Mouse (Mus musculus): ENCODE measurements around the gene Tmem209. TPM values are rescaled to one million over a fixed set of nuclear protein-coding genes. Genes with fewer than 3 reads are reported as not detected.

Gene Tmem209
- total and polyA plus RNA-seq, 3 experiments: 26.1 to 93.4 (median 35.9) TPM

DNA sequence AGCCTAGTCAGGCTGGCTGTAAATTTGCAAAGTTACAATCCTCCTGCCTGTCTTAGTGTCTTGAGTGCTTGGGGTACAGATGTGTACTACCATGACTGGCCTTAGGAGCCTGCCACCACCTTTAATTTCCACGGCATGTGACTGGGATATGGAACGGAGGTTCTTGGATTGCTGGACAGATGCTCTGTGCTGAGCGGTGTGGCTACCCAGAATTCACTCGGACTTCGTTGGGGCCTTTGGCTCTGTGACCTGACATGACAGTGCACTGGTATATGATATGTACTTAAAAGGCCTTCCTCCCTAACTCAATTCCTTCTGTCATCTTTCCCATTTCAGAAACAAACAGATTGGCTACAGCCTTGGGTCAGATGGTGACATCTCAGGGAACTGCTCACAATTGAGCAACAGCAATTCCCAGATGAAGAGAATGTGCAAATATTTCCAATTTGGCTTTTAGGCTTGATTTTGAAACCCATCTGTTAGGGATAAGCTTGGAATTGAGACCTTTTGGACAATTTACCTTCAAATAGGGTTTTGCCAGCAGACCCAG, 45.1 kb upstream of the Tmem209 start:
- DNase-seq (ENCODE audit: low read depth, low spot score): no peak
- Histone ChIP-seq H3K27me3 (ENCODE audit: control insufficient read depth in 1 of 2, insufficient read depth in 2 of 2, low read length in 2 of 2) (peaks cover 4 to 5% of the 10 kb centered on the region in 2 experiments), H3K79me2 (ENCODE audit: control insufficient read depth, insufficient read depth, low read length, poor library complexity) (no peaks in the 10 kb centered on the region), H3K4me1 (ENCODE audit: control insufficient read depth in 1 of 2, insufficient read depth in 2 of 2, low read length in 2 of 2) (no peaks in the 10 kb centered on the region), H3K27ac (ENCODE audit: control insufficient read depth, low read depth, low read length) (no peak overlapping the region), H3K9me3 (replicated peaks; ENCODE audit: insufficient read depth, low read length) (no peaks in the 10 kb centered on the region), H3K4me3 (ENCODE audit: control insufficient read depth in 1 of 2, insufficient read depth in 1 of 2, low read depth in 2 of 2, low read length in 2 of 2) (no peak overlapping the region), H3K36me3 (ENCODE audit: control insufficient read depth in 1 of 2, insufficient read depth in 2 of 2, low read length in 2 of 2) (no peaks in the 10 kb centered on the region), H3K9ac (ENCODE audit: control insufficient read depth, low read depth, low read length, poor library complexity, severe bottlenecking) (no peak overlapping the region)
- TF ChIP-seq ZNF384 (IDR thresholded peaks at IDR 0.05; ENCODE audit: low read depth, low read length) (no peak), CHD2 (IDR thresholded peaks at IDR 0.05; ENCODE audit: low read length) (no peak), TBP (IDR thresholded peaks at IDR 0.05; ENCODE audit: low read depth, low read length) (no peak), POLR2A (IDR thresholded peaks at IDR 0.05; ENCODE audit: control insufficient read depth in 1 of 2, insufficient read depth in 1 of 2, low read depth in 1 of 2, low read length in 2 of 2, poor library complexity in 1 of 2) (no peak), MAX (IDR thresholded peaks at IDR 0.05; ENCODE audit: low read length) (no peak), EP300 (IDR thresholded peaks at IDR 0.05; ENCODE audit: low read depth in 1 of 2, low read length in 2 of 2) (no peak), SIN3A (IDR thresholded peaks at IDR 0.05; ENCODE audit: low read length) (no peak), NRF1 (IDR thresholded peaks at IDR 0.05; ENCODE audit: insufficient read depth, low read depth, low read length, poor library complexity, severe bottlenecking) (no peak), KAT2A (conservative IDR thresholded peaks at IDR 0.05; ENCODE audit: low read depth, low read length) (no peak)

DNA sequence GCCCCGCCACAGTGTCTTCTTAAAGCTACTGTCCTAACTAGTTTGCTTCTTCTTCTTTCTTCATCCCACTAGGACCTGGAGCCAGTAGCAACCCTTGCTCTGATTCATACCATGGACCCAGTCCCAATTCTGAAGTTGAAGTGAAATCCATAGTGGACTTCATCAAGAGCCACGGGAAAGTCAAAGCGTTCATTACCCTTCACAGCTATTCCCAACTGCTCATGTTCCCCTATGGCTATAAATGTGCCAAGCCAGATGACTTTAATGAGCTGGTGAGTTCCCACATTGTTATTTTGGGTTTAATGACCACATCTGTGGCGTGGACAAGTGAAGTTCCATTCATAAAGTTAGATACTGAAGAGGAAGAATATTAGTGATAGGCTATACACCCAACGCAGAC, 44.5 kb upstream of the Tmem209 start:
- DNase-seq (ENCODE audit: low read depth, low spot score): no peak
- Histone ChIP-seq H3K4me3 (ENCODE audit: control insufficient read depth in 1 of 2, insufficient read depth in 1 of 2, low read depth in 2 of 2, low read length in 2 of 2) (no peak overlapping the region), H3K36me3 (ENCODE audit: control insufficient read depth in 1 of 2, insufficient read depth in 2 of 2, low read length in 2 of 2) (no peaks in the 10 kb centered on the region), H3K79me2 (ENCODE audit: control insufficient read depth, insufficient read depth, low read length, poor library complexity) (no peaks in the 10 kb centered on the region), H3K9ac (ENCODE audit: control insufficient read depth, low read depth, low read length, poor library complexity, severe bottlenecking) (no peak overlapping the region), H3K4me1 (ENCODE audit: control insufficient read depth in 1 of 2, insufficient read depth in 2 of 2, low read length in 2 of 2) (no peaks in the 10 kb centered on the region), H3K27ac (ENCODE audit: control insufficient read depth, low read depth, low read length) (no peak overlapping the region), H3K27me3 (ENCODE audit: control insufficient read depth in 1 of 2, insufficient read depth in 2 of 2, low read length in 2 of 2) (peaks cover 4 to 7% of the 10 kb centered on the region in 2 experiments), H3K9me3 (replicated peaks; ENCODE audit: insufficient read depth, low read length) (no peaks in the 10 kb centered on the region)
- no peak for TF ChIP-seq ZKSCAN1 (IDR thresholded peaks at IDR 0.05; ENCODE audit: low read depth, low read length)
- TF ChIP-seq MEF2A (IDR thresholded peaks at IDR 0.05; ENCODE audit: extremely low read depth, insufficient replicate concordance, low read depth, low read length, poor library complexity, severe bottlenecking): no peak
- TF ChIP-seq MXI1 (IDR thresholded peaks at IDR 0.05; ENCODE audit: low read depth, low read length): no peak
- no peak for TF ChIP-seq ETS1 (IDR thresholded peaks at IDR 0.05; ENCODE audit: low read depth, low read length)
- no peak for TF ChIP-seq MAFK (IDR thresholded peaks at IDR 0.05; ENCODE audit: borderline replicate concordance, low read depth, low read length)
- no peak for TF ChIP-seq CHD1 (IDR thresholded peaks at IDR 0.05; ENCODE audit: low read depth, low read length)
